Mouse (Mus musculus) stomach, postnatal 0 days (tissue): ENCODE data around the gene Bbs1.

ENCODE experiments used
- CTCF ChIP-seq: IDR thresholded peaks from 2 replicates; pipeline ENCODE4 v1.5.1; 2016; ENCODE audit warnings: antibody characterized with exemption, low read depth, mild to moderate bottlenecking, moderate library complexity
- EP300 ChIP-seq: optimal IDR thresholded peaks from 2 replicates; pipeline ENCODE3; 2016; ENCODE audit warnings: antibody characterized with exemption

DNA sequence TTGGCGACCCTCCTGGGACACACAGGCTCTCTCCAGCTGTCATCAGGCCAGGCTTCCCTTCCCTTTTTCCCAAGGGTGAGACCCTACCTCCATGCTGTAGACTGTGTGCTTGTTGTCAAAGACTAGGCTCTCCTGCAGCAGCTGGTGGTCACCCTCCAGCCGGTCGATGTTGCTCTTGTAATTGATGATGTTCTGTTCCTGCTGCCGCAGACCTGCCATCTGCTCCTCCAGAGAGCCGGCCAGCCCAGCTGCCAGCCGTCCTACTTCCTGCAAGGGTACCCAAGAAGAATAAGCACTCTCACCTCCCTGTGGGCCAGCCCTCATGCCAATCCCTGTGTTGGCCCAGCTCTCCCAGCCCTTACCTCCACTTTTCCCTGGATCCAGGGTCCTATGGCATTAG, 43.4 kb downstream of the Bbs1 start:
- no peak for TF ChIP-seq EP300
- no peak for TF ChIP-seq CTCF
